Mouse (Mus musculus): Measurements from ENCODE around the gene Osgep. TPM values are rescaled to one million over a fixed set of nuclear protein-coding genes. Genes with fewer than 3 reads are reported as not detected.

The Osgep gene
- total RNA-seq (2023; ENCODE audit: inconsistent age) = 52.9 to 58.7 TPM (median 56.4 TPM) in 4 replicates

DNA sequence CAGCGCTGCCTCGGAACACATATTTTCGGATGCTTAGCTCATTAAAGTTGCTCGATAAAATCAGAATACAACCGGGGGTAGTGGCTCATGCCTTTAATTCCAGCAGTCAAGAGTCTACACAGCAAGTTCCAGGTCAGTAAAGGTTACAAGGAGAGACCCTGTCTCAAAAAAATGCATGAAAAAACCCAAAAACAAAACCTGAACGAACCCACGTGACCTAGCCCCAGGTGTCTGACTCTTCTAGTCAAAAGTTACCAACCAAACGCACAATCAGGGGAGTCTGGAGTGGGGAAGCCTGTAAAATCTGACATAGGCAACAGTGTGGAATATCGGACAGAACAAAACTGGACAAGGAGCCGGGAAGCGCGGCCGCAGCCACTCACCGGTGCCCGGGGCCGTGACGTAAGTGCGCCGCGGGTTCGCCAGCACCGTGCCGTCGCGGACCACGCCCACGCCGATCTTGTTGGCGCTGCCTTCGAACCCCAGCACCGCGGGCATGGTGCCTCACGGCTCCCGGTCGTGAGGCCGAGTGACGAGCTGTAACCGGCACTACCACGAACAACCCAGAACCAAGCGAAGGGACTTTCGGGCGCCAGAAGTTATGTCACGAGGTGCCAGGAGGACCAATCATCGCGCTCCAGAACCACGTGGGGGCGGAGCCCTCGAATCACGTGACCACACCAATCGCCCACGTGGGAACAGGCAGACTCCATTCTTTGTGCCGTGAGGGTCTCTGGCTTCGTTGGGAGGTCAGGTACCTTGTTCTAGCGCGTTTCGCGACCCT is at the start of gene Osgep, which contains the start of gene Apex1:
Gene Osgep, minus strand, starts transcription at position 613 of the 784 bp plus-strand sequence.
Gene Apex1, plus strand, starts transcription at position 688 of the 784 bp plus-strand sequence.

DNA sequence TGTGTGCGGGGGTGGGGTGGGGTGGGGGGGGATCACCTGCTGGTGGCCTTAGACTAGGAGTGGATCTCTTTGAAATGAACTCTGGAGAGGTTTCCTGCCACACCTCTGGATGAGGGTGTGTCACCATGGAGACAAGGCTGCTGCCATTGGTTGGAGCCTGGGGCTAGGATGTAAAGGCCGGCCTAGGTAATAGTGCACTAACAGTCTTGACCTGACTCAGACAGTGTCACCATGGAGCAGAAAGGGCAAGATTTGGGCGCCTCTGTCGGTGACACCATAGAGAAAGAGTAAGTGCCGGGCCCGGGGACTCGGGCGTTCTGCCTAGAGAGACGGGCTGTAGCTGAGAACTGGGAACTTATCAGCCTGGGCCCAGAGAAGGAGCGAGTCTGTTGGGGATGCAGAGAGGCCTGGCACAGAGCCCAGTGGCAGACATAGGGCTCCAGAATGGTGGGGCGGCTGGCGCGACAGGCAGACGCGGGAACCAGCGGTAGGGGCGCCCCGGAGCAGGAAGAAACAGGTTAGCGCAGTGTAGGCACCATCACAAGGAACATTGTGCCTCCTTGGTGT is 31.3 kb upstream of the Osgep start, which contains the start of gene Pnp2:
Gene Pnp2, plus strand, starts transcription at position 51 of the 567 bp plus-strand sequence.

DNA sequence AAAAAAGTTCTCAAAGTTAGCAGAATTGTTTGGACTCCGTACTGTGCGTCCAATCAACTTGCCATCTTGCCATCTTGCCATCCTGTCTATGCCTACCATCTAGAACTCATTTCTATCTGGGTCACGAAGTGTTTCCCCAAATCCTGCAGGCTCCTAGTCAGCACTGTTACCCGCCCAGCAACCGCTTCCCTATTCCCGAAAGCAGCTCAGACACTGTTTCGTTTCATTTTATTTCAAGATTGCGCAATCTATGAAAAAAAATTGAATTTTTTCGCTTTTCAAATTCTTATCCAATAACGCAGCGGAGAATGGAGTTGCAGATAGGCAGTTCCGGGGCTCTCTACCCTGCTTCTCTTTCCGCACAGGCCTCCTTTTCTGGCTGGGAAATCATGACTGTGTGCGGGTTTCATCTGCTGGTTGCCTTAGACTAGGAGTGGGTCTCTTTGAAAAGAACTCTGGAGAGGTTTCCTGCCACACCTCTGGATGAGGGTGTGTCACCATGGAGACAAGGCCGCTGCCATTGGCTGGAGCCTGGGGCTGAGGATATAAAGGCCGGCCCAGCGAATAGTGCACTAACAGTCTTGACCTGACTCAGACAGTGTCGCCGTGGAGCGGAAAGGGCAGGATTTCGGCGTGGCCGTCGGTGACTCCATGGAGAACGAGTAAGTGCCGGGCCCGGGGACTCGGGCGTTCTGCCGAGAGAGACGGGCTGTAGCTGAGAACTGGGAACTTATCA is 19.4 kb upstream of the Osgep start, which contains the start of gene Gm49342:
Gene Gm49342, plus strand, starts transcription at position 586 of the 736 bp plus-strand sequence.

DNA sequence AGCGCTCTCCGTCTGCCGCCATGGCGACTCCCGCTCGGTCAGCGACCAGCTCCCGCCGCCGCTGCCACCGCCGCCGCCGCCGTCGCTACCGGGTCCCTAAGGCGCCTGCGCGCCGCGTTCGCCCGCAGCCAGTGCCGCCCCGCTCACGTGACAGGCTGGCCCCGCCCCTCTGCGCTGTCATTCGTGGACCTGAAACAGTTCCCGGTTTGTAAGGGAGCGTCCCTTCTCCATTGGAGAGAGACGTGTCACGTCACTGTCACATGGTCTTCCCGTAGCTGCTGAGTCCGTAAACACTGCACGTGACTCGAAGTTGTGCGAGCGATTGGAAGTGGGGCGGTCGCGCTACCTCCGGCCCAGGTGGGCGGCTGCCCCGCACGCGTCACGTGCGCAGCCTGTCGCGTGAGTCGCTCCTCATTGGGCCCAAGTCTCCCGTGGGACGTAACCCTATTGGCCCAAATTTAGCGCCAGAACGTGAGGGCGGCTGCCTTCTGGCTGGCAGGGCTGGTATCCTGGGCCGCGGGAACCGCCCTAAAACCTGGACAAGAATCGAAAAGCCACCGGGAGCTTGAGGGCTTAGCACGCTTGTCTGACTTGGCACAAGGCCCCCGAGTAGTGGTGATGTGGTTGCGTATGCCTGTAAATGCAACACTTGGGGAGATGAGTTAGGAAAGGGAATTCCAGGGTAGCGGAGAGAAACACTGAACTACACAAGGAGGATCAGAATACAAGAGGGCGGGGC is 6.2 kb upstream of the Osgep start, which contains the start of the genes Pip4p1 and Pnp:
Gene Pip4p1, minus strand, starts transcription at position 103 of the 739 bp plus-strand sequence.
Gene Pnp, plus strand, starts transcription at position 329 of the 739 bp plus-strand sequence.

DNA sequence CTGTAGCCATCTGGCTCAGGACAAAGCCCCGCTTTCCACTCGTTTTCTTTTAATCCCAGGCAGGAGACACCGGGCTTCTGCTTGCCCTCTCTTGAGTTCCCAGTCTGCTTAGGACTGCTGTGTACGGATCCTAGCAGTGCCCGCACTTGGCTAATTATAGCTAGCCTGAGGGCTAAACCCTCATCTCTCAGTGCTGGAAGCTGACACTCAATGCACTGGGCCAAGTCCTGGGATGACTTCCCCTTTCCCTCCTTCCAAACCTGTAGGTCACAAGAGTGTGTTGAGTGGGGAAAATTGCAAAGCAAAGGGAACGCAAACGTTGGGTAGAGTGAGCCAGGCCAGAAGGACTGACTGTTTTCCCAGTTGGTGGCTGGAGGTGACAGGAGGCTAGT is 27.3 kb downstream of the Osgep start, which contains the start of gene Klhl33:
Gene Klhl33, minus strand, starts transcription at position 134 of the 392 bp plus-strand sequence.

DNA sequence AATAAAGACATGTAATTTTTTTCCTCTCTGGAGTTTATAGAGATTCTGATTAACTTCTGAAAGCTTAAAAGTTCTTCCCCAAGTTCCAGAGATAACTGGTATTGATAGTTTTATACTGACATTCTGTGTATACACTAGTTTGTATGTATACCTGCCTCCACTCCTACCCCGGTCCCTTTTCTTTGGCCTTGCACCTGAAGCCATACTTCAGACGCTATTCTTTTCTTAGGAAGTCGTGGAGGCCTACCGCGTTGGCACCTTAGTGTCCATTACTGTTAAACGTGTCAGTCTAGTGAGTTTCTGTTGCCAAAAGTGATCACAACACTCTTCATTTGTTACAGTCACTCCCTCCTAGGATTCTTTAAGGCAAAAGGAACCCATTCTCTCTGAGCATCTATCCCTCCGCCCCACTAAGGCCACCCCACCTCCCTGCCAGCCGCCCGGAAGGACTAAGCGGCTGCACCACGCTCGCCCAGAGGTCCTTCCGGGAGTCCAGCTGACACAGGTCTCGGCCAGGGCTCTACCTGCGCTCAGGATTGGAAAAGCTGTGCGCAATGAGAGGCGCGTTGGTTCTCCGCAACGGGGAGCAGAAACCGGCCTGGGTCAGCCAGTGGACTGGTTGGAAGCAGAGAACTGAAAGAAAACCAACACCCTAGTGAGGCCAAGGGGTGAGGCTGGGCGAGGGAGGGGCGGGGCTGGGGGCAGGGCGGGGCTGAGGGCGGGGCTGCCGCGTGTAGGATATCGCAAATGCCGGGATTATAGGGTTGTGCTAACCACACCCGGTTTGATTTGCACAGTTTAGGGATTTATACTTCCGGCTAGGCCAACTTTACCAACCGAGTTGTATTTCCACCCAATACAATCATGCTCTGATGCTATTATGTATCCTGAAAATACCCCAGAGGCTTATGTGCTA is 54.5 kb downstream of the Osgep start, which contains the start of gene Tep1:
Gene Tep1, minus strand, starts transcription at position 672 of the 916 bp plus-strand sequence.

Other genes with a start within 250 kb of the Osgep start
- not detected in 4 replicates for gene Olfr747, start 231.7 kb downstream of the Osgep start, total RNA-seq (2023; ENCODE audit: inconsistent age)
- gene Olfr748, start 217.5 kb downstream of the Osgep start, total RNA-seq (2023; ENCODE audit: inconsistent age) = not detected in 4 replicates
- gene Olfr749, start 179.8 kb downstream of the Osgep start, total RNA-seq (2023; ENCODE audit: inconsistent age) = not detected in 4 replicates
- 77.4 to 93.8 TPM (median 87.5 TPM) in 4 replicates for gene Ttc5, start 139.4 kb downstream of the Osgep start, total RNA-seq (2023; ENCODE audit: inconsistent age)
- gene Ccnb1ip1, start 117.2 kb downstream of the Osgep start, total RNA-seq (2023; ENCODE audit: inconsistent age) = 1.3 to 2.2 TPM in 2 of 4 replicates, not detected in the others
- 51.3 to 61.6 TPM (median 56.8 TPM) in 4 replicates for gene Parp2, start 117.1 kb downstream of the Osgep start, total RNA-seq (2023; ENCODE audit: inconsistent age)
- gene Tep1, start 54.3 kb downstream of the Osgep start, total RNA-seq (2023; ENCODE audit: inconsistent age) = 50.0 to 57.6 TPM (median 57.1 TPM) in 4 replicates
- gene Klhl33, start 27.4 kb downstream of the Osgep start, total RNA-seq (2023; ENCODE audit: inconsistent age) = not detected in 4 replicates
- gene Apex1, start 75 bp upstream of the Osgep start, total RNA-seq (2023; ENCODE audit: inconsistent age) = 45.2 to 63.2 TPM (median 45.7 TPM) in 4 replicates
- 224 to 227 TPM (median 225 TPM) in 4 replicates for gene Pip4p1, start 6.0 kb upstream of the Osgep start, total RNA-seq (2023; ENCODE audit: inconsistent age)
- 32.7 to 38.2 TPM (median 37.1 TPM) in 4 replicates for gene Pnp, start 6.2 kb upstream of the Osgep start, total RNA-seq (2023; ENCODE audit: inconsistent age)
- gene Gm49342, start 19.6 kb upstream of the Osgep start, total RNA-seq (2023; ENCODE audit: inconsistent age) = 21.2 to 39.4 TPM (median 23.8 TPM) in 4 replicates
- 1.2 to 3.4 TPM (median 2.5 TPM) in 4 replicates for gene Pnp2, start 31.1 kb upstream of the Osgep start, total RNA-seq (2023; ENCODE audit: inconsistent age)
- gene Rnase10, start 82.9 kb upstream of the Osgep start, total RNA-seq (2023; ENCODE audit: inconsistent age) = not detected in 4 replicates
- not detected in 4 replicates for gene Rnase9, start 117.0 kb upstream of the Osgep start, total RNA-seq (2023; ENCODE audit: inconsistent age)
- not detected in 4 replicates for gene Rnase11, start 125.3 kb upstream of the Osgep start, total RNA-seq (2023; ENCODE audit: inconsistent age)
- 1.1 to 2.9 TPM (median 1.6 TPM) in 3 of 4 replicates, not detected in the other for gene Rnase12, start 132.8 kb upstream of the Osgep start, total RNA-seq (2023; ENCODE audit: inconsistent age)
- gene Olfr750, start 149.5 kb upstream of the Osgep start, total RNA-seq (2023; ENCODE audit: inconsistent age) = not detected in 4 replicates
- 0.32 to 1.5 TPM (median 0.81 TPM) in 4 replicates for gene Rnase4, start 166.2 kb upstream of the Osgep start, total RNA-seq (2023; ENCODE audit: inconsistent age)
- gene Ang, start 166.3 kb upstream of the Osgep start, total RNA-seq (2023; ENCODE audit: inconsistent age) = not detected in 4 replicates
- gene Eddm3b, start 189.5 kb upstream of the Osgep start, total RNA-seq (2023; ENCODE audit: inconsistent age) = not detected in 4 replicates
- gene Rnase6, start 199.0 kb upstream of the Osgep start, total RNA-seq (2023; ENCODE audit: inconsistent age) = 106 to 123 TPM (median 116 TPM) in 4 replicates
- 0.72 TPM in 1 of 4 replicates, not detected in the others for gene Rnase1, start 221.9 kb upstream of the Osgep start, total RNA-seq (2023; ENCODE audit: inconsistent age)
- gene Rnase2b, start 237.4 kb upstream of the Osgep start, total RNA-seq (2023; ENCODE audit: inconsistent age) = not detected in 4 replicates